In genomic region chr12:112299603-112300002, GRCm38 (mm10) we compare ENCODE assay signal across 13 mouse cellular contexts.
A peak's percentile ranks its signal among the peaks of the same experiment; 100 is the strongest.
DNase-seq lines count a peak whose midpoint lies in the region; ATAC-seq and TF ChIP-seq lines count a peak whose summit lies in the region.
"Had no signal": no experiment of that assay in that cellular context is flagged by ENCODE, and none has a peak within 500 bp of the region (broad histone marks: within the 10 kb centered on the region; RNA-seq: fewer than 3 reads in every experiment).

No protein-coding gene starts in this region.

- DNase-seq in forebrain, embryonic 10.5 days (ENCODE audit: extremely low spot score, low spot score), result no peak
- no peak for DNase-seq in forebrain, embryonic 11.5 days (ENCODE audit: low spot score)
- DNase-seq in brain, embryonic 14.5 days (ENCODE audit: low read depth), result peak; percentile 63
- no peak for DNase-seq in embryonic facial prominence, embryonic 10.5 days (ENCODE audit: low spot score)
- no peak for DNase-seq in liver, postnatal 0 days
- no peak for DNase-seq in thymus, postnatal 14 days
- no peak for DNase-seq in urinary bladder, adult 2 months (ENCODE audit: low spot score)
- DNase-seq: gastrocnemius, postnatal 14 days; heart, postnatal 36 days; right cerebral cortex, adult 18-20 months had no signal

- peaks cover 65% of the 10 kb centered on the region for H3K27me3 ChIP-seq in forebrain, embryonic 10.5 days (ENCODE audit: poor library complexity, severe bottlenecking)
- peaks cover 3% of the 10 kb centered on the region; the same call in 1 of the 2 replicates for H3K27me3 ChIP-seq in forebrain, embryonic 11.5 days (ENCODE audit: control insufficient read depth, insufficient read depth, low read length)
- peaks cover 68% of the 10 kb centered on the region for H3K27me3 ChIP-seq in embryonic facial prominence, embryonic 10.5 days (replicated peaks; ENCODE audit: low read depth, poor library complexity, severe bottlenecking)
- peaks cover 29% of the 10 kb centered on the region for H3K27me3 ChIP-seq in limb, embryonic 13.5 days
- H3K27me3 ChIP-seq in liver, postnatal 0 days (ENCODE audit: insufficient read depth, low read length), result 0 out of 2 replicates have a peak, but pooled peaks cover 3% of the 10 kb centered on the region

- no peaks in the 10 kb centered on the region for H3K9me3 ChIP-seq in forebrain, embryonic 10.5 days
- no peaks in the 10 kb centered on the region for H3K9me3 ChIP-seq in forebrain, embryonic 11.5 days (ENCODE audit: control insufficient read depth, low read length)
- H3K9me3 ChIP-seq in embryonic facial prominence, embryonic 10.5 days, result no peaks in the 10 kb centered on the region
- H3K9me3 ChIP-seq in limb, embryonic 13.5 days, result no peaks in the 10 kb centered on the region
- H3K9me3 ChIP-seq in liver, postnatal 0 days (ENCODE audit: low read length), result no peaks in the 10 kb centered on the region
- H3K9me3 ChIP-seq: heart, embryonic 10.5 days had no signal

- peaks cover 51% of the 10 kb centered on the region for H3K4me1 ChIP-seq in forebrain, embryonic 10.5 days
- H3K4me1 ChIP-seq in forebrain, embryonic 11.5 days (replicated peaks; ENCODE audit: control insufficient read depth, insufficient read depth, low read length), result 0 out of 2 replicates have a peak, but pooled peaks cover 9% of the 10 kb centered on the region
- peaks cover 62% of the 10 kb centered on the region for H3K4me1 ChIP-seq in embryonic facial prominence, embryonic 10.5 days
- peaks cover 56% of the 10 kb centered on the region for H3K4me1 ChIP-seq in limb, embryonic 13.5 days
- H3K4me1 ChIP-seq in liver, postnatal 0 days (ENCODE audit: insufficient read depth), result no peaks in the 10 kb centered on the region

- H3K27ac ChIP-seq in forebrain, embryonic 10.5 days, result peak overlapping the region; percentile 36; the same call in 1 of the 2 replicates
- H3K27ac ChIP-seq in forebrain, embryonic 11.5 days (ENCODE audit: low read depth, low read length), result no peak overlapping the region
- H3K27ac ChIP-seq in embryonic facial prominence, embryonic 10.5 days (replicated peaks), result peak overlapping the region; percentile 16; the same call in 1 of the 2 replicates
- H3K27ac ChIP-seq in limb, embryonic 13.5 days, result no peak overlapping the region
- no peak overlapping the region for H3K27ac ChIP-seq in liver, postnatal 0 days (ENCODE audit: low read depth)
- H3K27ac ChIP-seq: heart, embryonic 10.5 days; liver, embryonic 14.5 days had no signal

- WGBS in forebrain, embryonic 10.5 days, result 78% methylated on average over 6 of the region's 6 CpGs
- 82% methylated on average over 6 of the region's 6 CpGs for WGBS in forebrain, embryonic 11.5 days
- 72% methylated on average over 6 of the region's 6 CpGs for WGBS in embryonic facial prominence, embryonic 10.5 days
- WGBS in limb, embryonic 13.5 days, result 61% methylated on average over 6 of the region's 6 CpGs
- WGBS in liver, postnatal 0 days (ENCODE audit: insufficient replicate concordance), result 67% methylated on average over 6 of the region's 6 CpGs

- no peak overlapping the region for H3K4me3 ChIP-seq in forebrain, embryonic 10.5 days
- H3K4me3 ChIP-seq in forebrain, embryonic 11.5 days (ENCODE audit: low read depth, low read length), result no peak overlapping the region
- no peak overlapping the region for H3K4me3 ChIP-seq in embryonic facial prominence, embryonic 10.5 days
- H3K4me3 ChIP-seq in limb, embryonic 13.5 days, result no peak overlapping the region
- no peak overlapping the region for H3K4me3 ChIP-seq in liver, postnatal 0 days (ENCODE audit: low read depth, low read length)
- H3K4me3 ChIP-seq: heart, embryonic 10.5 days had no signal

- H3K9ac ChIP-seq in forebrain, embryonic 11.5 days (ENCODE audit: low read length), result no peak overlapping the region
- no peak overlapping the region for H3K9ac ChIP-seq in limb, embryonic 13.5 days
- H3K9ac ChIP-seq in liver, postnatal 0 days (replicated peaks), result no peak overlapping the region
- H3K9ac ChIP-seq: liver, embryonic 14.5 days had no signal

- no peak for ATAC-seq in forebrain, embryonic 11.5 days (replicated peaks; ENCODE audit: low FRiP score)
- peak; percentile 15; the same call in 1 of the 2 replicates for ATAC-seq in limb, embryonic 13.5 days (ENCODE audit: low FRiP score, low read depth)
- no peak for ATAC-seq in liver, postnatal 0 days

- TF ChIP-seq CTCF in brain, embryonic 14.5 days (IDR thresholded peaks at IDR 0.05; ENCODE audit: borderline replicate concordance, extremely low read depth, insufficient read depth, insufficient read length), result 0 out of 2 replicates have a peak, but pooled peaks have one; percentile 1
- TF ChIP-seq CTCF in liver, postnatal 0 days (IDR thresholded peaks at IDR 0.05; ENCODE audit: low read depth), result no peak

- no peaks in the 10 kb centered on the region for H3K36me3 ChIP-seq in forebrain, embryonic 10.5 days (replicated peaks)
- H3K36me3 ChIP-seq in forebrain, embryonic 11.5 days (ENCODE audit: control insufficient read depth, insufficient read depth, low read length), result no peaks in the 10 kb centered on the region
- H3K36me3 ChIP-seq in embryonic facial prominence, embryonic 10.5 days (replicated peaks), result no peaks in the 10 kb centered on the region
- H3K36me3 ChIP-seq in limb, embryonic 13.5 days, result no peaks in the 10 kb centered on the region
- H3K36me3 ChIP-seq in liver, postnatal 0 days (replicated peaks; ENCODE audit: insufficient read depth, low read length), result no peaks in the 10 kb centered on the region
- H3K36me3 ChIP-seq: heart, embryonic 10.5 days had no signal

- TF ChIP-seq EP300 in liver, postnatal 0 days (IDR thresholded peaks at IDR 0.05; ENCODE audit: low read depth), result no peak

- H3K4me2 ChIP-seq in forebrain, embryonic 11.5 days (ENCODE audit: low read depth, low read length, severe bottlenecking), result no peak overlapping the region
- no peak overlapping the region for H3K4me2 ChIP-seq in limb, embryonic 13.5 days (replicated peaks)
- no peak overlapping the region for H3K4me2 ChIP-seq in liver, postnatal 0 days (ENCODE audit: low read depth, low read length)

- no peak for TF ChIP-seq POLR2A in brain, embryonic 14.5 days (IDR thresholded peaks at IDR 0.05; ENCODE audit: borderline replicate concordance, extremely low read depth, insufficient read depth, insufficient read length, poor library complexity, severe bottlenecking)

Comparison
In these comparisons a context has a peak if more than half of its experiments do, and no peak if none do; other contexts are left out.
1. H3K27ac ChIP-seq: peak in forebrain, embryonic 10.5 days (single experiment) and embryonic facial prominence, embryonic 10.5 days (single experiment); none in forebrain, embryonic 11.5 days (single experiment), limb, embryonic 13.5 days (single experiment) and liver, postnatal 0 days (single experiment).